27 mouse cellular contexts compared by ENCODE assay signal in the genomic region with DNA sequence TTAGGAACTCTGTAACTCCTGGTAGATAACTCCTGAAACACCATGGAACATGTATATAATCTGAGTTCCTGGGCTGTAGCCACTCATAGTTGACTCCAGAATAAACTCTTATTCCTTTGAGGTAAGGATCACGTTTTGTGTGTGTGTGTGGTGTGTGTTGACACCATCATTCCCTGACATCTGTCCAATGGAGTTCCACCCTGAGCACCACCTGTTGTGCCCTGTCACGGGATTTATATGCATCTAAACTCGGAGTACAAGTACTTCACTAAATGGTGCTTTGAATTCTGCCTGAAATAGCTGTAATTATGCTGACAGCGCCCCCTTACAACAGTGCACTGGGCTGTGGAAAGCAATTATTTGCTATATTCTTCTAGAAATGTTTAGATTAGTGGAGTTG.
"Had no signal": no experiment of that assay in that cellular context is flagged by ENCODE, and none has a peak within 500 bp of the region (broad histone marks: within the 10 kb centered on the region; RNA-seq: fewer than 3 reads in every experiment).

No protein-coding gene starts in this region.

- H3K27ac ChIP-seq: heart, adult 2 months; heart, embryonic 13.5 days; heart, embryonic 15.5 days; hindbrain, embryonic 13.5 days; hindbrain, embryonic 15.5 days; hindbrain, postnatal 0 days; kidney, embryonic 15.5 days; kidney, postnatal 0 days; limb, embryonic 10.5 days; limb, embryonic 12.5 days; liver, embryonic 13.5 days had no signal

- H3K9me3 ChIP-seq: heart, embryonic 13.5 days; heart, embryonic 15.5 days; hindbrain, embryonic 13.5 days; hindbrain, embryonic 15.5 days; kidney, embryonic 15.5 days; limb, embryonic 10.5 days; limb, embryonic 12.5 days; liver, embryonic 13.5 days had no signal

- H3K4me2 ChIP-seq: heart, embryonic 11.5 days; heart, embryonic 13.5 days; heart, embryonic 15.5 days; hindbrain, embryonic 13.5 days; hindbrain, embryonic 15.5 days; kidney, embryonic 15.5 days; limb, embryonic 12.5 days; liver, embryonic 11.5 days; liver, embryonic 13.5 days had no signal

- ATAC-seq: hindbrain, postnatal 0 days; intestine, embryonic 16.5 days had no signal

- H3K36me3 ChIP-seq: heart, embryonic 15.5 days had no signal

- H3K4me1 ChIP-seq: heart, embryonic 15.5 days; hindbrain, embryonic 13.5 days; hindbrain, embryonic 15.5 days; kidney, embryonic 15.5 days; liver, embryonic 13.5 days had no signal

- H3K4me3 ChIP-seq: heart, adult 2 months; heart, embryonic 13.5 days; heart, embryonic 15.5 days; hindbrain, embryonic 13.5 days; hindbrain, embryonic 15.5 days; kidney, embryonic 15.5 days; limb, embryonic 10.5 days; limb, embryonic 12.5 days; liver, embryonic 13.5 days had no signal

- H3K9ac ChIP-seq: heart, embryonic 13.5 days; heart, embryonic 15.5 days; hindbrain, embryonic 13.5 days; hindbrain, embryonic 15.5 days; kidney, embryonic 15.5 days; limb, embryonic 12.5 days; liver, embryonic 13.5 days had no signal

- DNase-seq: gastrocnemius, postnatal 14 days; gastrocnemius, postnatal 36 days; heart, adult 11 months; heart, adult 2 months; heart, postnatal 14 days; heart, postnatal 36 days; kidney, adult 11 months; kidney, adult 2 months; kidney, adult 9 months; kidney, postnatal 14 days; kidney, postnatal 36 days; layer of hippocampus, adult 9-11 months; layer of hippocampus, postnatal 36 days; liver; liver, embryonic 13.5 days had no signal

- H3K27me3 ChIP-seq: heart, embryonic 13.5 days; heart, embryonic 15.5 days; hindbrain, embryonic 13.5 days; hindbrain, embryonic 15.5 days; kidney, embryonic 15.5 days; limb, embryonic 12.5 days; liver, embryonic 13.5 days had no signal
